Mouse (Mus musculus) heart, adult 2 months (tissue): ENCODE results near the gene Txndc11.

Experiments used
- CTCF ChIP-seq: fragments of 200-600 bp; IDR thresholded peaks from 2 replicates; pipeline ENCODE4 v1.8.1; 2022; ENCODE audit warnings: antibody characterized with exemption, mild to moderate bottlenecking, moderate library complexity
- EP300 ChIP-seq: fragments of 200-500 bp; IDR thresholded peaks from 2 replicates; pipeline ENCODE4 v1.6.1; 2011; ENCODE audit warnings: low read depth, low read length, control low read depth; ENCODE audit not compliant: insufficient read depth
- POLR2A ChIP-seq: fragments of 200-500 bp; IDR thresholded peaks from 2 replicates; pipeline ENCODE4 v1.6.1; 2011; ENCODE audit warnings: mild to moderate bottlenecking, low read depth, low read length, control low read depth; ENCODE audit not compliant: insufficient read depth

GRCm38 (mm10) chr16:11134348-11135344 lies at the start of gene Txndc11:
- peak; percentile 95 for TF ChIP-seq POLR2A
- TF ChIP-seq CTCF, result peak; percentile 29
- peak; percentile 92; the same call in 1 of the 2 replicates for TF ChIP-seq EP300
